Mouse (Mus musculus): ENCODE data around the gene Dync2h1. TPM values are rescaled to one million over a fixed set of nuclear protein-coding genes. Genes with fewer than 3 reads are reported as not detected.
"Not testable (repeated sequence)": the region's sequence is repeated elsewhere in the genome, so short reads cannot be mapped to it uniquely, and the experiment has no call there.

The Dync2h1 gene
- total and polyA plus RNA-seq, 2 experiments from 2014 or later: 3.7 to 6.4 TPM

DNA sequence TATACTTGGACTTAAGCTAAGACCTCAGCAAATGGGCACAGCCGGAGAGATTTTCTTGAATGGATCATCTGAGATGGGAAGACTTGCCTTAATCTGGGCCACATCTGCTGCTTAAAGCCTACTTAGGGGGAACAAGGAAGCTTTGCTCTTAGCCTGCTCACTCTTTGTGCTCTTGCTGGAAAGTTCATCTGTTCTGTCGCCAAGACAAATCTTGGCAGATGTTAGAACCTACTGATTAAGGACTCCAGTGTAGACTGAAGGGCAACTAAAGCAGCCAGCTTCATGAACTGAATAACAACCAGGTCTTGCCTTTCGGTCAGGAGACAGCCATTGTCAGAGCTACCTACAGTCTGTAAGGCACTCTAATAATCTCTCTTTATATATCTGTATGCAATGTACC lies 198.1 kb downstream of the Dync2h1 start:
- Histone ChIP-seq H3K36me3 (replicated peaks; ENCODE audit: control insufficient read depth, insufficient read depth, low read length) (no peaks in the 10 kb centered on the region), H3K4me3 (ENCODE audit: low read depth, low read length) (no peak overlapping the region), H3K9me3 (replicated peaks; ENCODE audit: control insufficient read depth, low read length) (no peaks in the 10 kb centered on the region), H3K9ac (replicated peaks; ENCODE audit: low read depth, low read length) (no peak overlapping the region), H3K4me2 (ENCODE audit: low read depth, low read length) (no peak overlapping the region), H3K27ac (ENCODE audit: low read depth) (no peak overlapping the region), H3K4me1 (ENCODE audit: control insufficient read depth, insufficient read depth) (no peaks in the 10 kb centered on the region), H3K27me3 (ENCODE audit: control insufficient read depth, insufficient read depth, low read length) (no peaks in the 10 kb centered on the region)
- ATAC-seq (ENCODE audit: insufficient read depth, low read depth): no peak
- WGBS: 81% methylated on average over 3 of the region's 3 CpGs
- no peak for DNase-seq (ENCODE audit: low spot score)
- no peak for TF ChIP-seq EP300 (IDR thresholded peaks at IDR 0.05; ENCODE audit: low read depth)
- no peak for TF ChIP-seq CTCF (IDR thresholded peaks at IDR 0.05; ENCODE audit: low read depth)

DNA sequence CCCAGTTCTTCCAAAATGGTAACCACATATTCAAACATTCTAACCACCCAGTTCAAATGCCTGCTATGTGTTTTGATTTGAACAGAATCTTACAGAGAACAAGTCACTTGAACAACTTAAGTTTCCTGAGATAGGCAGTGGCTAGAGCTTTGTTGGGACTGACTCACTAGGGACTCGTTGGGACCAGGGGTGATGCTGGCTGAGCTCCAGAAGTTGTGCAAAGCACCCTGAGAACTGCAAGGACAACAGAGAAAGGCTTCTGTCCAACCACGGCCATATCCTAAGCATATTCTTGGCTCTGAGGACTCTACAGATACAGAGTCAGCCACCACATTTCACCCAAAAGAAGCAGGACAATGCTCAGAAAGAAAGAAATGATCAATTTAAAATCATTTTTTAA lies 215.1 kb downstream of the Dync2h1 start:
- WGBS: 37% methylated on average over 2 of the region's 2 CpGs
- Histone ChIP-seq H3K9me3 (replicated peaks; ENCODE audit: control insufficient read depth, low read length) (no peaks in the 10 kb centered on the region), H3K9ac (replicated peaks; ENCODE audit: low read depth, low read length) (no peak overlapping the region), H3K4me3 (ENCODE audit: low read depth, low read length) (no peak overlapping the region), H3K27ac (ENCODE audit: low read depth) (no peak overlapping the region), H3K4me1 (ENCODE audit: control insufficient read depth, insufficient read depth) (no peaks in the 10 kb centered on the region), H3K27me3 (ENCODE audit: control insufficient read depth, insufficient read depth, low read length) (no peaks in the 10 kb centered on the region), H3K36me3 (replicated peaks; ENCODE audit: control insufficient read depth, insufficient read depth, low read length) (no peaks in the 10 kb centered on the region), H3K4me2 (ENCODE audit: low read depth, low read length) (no peak overlapping the region)
- TF ChIP-seq CTCF (IDR thresholded peaks at IDR 0.05; ENCODE audit: low read depth): no peak
- TF ChIP-seq EP300 (IDR thresholded peaks at IDR 0.05; ENCODE audit: low read depth): no peak
- DNase-seq (ENCODE audit: low spot score) (no peak), ATAC-seq (ENCODE audit: insufficient read depth, low read depth) (no peak)

DNA sequence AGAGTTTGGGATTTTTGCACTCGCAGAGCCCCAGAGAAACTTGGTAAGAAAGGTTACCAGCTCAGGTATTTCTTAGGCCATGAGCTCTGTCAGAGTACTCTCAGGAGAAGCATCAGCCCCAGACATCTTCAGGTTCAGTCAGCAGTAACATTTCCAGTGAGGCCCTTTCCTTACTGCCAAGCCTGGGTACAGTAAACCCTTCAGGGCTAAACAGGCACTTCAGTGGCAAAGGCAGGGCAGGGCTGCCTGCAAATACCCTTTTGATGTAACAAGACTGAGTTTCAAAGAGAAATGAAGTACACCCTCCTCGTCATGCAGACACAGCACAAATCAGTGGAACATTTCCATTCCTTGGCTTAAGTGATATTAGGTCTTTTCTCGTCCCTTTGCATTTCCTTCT lies 219.2 kb downstream of the Dync2h1 start:
- Histone ChIP-seq H3K36me3 (replicated peaks; ENCODE audit: control insufficient read depth, insufficient read depth, low read length) (no peaks in the 10 kb centered on the region), H3K9ac (replicated peaks; ENCODE audit: low read depth, low read length) (no peak overlapping the region), H3K4me2 (ENCODE audit: low read depth, low read length) (no peak overlapping the region), H3K27ac (ENCODE audit: low read depth) (no peak overlapping the region), H3K4me1 (ENCODE audit: control insufficient read depth, insufficient read depth) (no peaks in the 10 kb centered on the region), H3K4me3 (ENCODE audit: low read depth, low read length) (no peak overlapping the region), H3K9me3 (replicated peaks; ENCODE audit: control insufficient read depth, low read length) (no peaks in the 10 kb centered on the region), H3K27me3 (ENCODE audit: control insufficient read depth, insufficient read depth, low read length) (no peaks in the 10 kb centered on the region)
- 87% methylated on average over 3 of the region's 3 CpGs for WGBS
- DNase-seq (ENCODE audit: low spot score) (no peak), ATAC-seq (ENCODE audit: insufficient read depth, low read depth) (no peak)
- no peak for TF ChIP-seq EP300 (IDR thresholded peaks at IDR 0.05; ENCODE audit: low read depth)
- TF ChIP-seq CTCF (IDR thresholded peaks at IDR 0.05; ENCODE audit: low read depth): no peak

DNA sequence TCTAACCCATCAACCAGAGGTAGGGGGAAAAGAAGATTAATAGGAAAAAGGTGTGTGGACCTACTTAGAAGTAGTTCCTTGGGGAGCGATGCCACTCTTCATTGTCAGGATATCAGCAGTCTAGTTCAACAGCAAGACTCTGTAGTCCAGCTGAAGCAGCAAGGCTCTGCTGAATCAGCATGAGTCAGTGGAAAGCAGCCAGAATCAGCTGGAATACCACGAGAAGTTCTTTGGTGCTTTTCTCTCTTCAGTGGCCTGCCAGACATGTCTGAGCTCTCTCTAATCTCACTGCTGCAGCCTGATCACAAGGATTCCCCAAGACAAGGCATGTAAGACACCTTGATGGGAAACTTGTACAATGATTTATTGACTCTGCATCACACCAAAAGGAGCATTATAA lies 225.9 kb downstream of the Dync2h1 start:
- Histone ChIP-seq H3K9me3 (replicated peaks; ENCODE audit: control insufficient read depth, low read length) (no peaks in the 10 kb centered on the region), H3K4me2 (ENCODE audit: low read depth, low read length) (no peak overlapping the region), H3K9ac (replicated peaks; ENCODE audit: low read depth, low read length) (no peak overlapping the region), H3K27ac (ENCODE audit: low read depth) (no peak overlapping the region), H3K4me3 (ENCODE audit: low read depth, low read length) (no peak overlapping the region), H3K27me3 (ENCODE audit: control insufficient read depth, insufficient read depth, low read length) (no peaks in the 10 kb centered on the region), H3K4me1 (ENCODE audit: control insufficient read depth, insufficient read depth) (no peaks in the 10 kb centered on the region), H3K36me3 (replicated peaks; ENCODE audit: control insufficient read depth, insufficient read depth, low read length) (no peaks in the 10 kb centered on the region)
- ATAC-seq (ENCODE audit: insufficient read depth, low read depth): no peak
- 58% methylated on average over 2 of the region's 2 CpGs for WGBS
- TF ChIP-seq CTCF (IDR thresholded peaks at IDR 0.05; ENCODE audit: low read depth): no peak
- TF ChIP-seq EP300 (IDR thresholded peaks at IDR 0.05; ENCODE audit: low read depth): no peak
- no peak for DNase-seq (ENCODE audit: low spot score)

DNA sequence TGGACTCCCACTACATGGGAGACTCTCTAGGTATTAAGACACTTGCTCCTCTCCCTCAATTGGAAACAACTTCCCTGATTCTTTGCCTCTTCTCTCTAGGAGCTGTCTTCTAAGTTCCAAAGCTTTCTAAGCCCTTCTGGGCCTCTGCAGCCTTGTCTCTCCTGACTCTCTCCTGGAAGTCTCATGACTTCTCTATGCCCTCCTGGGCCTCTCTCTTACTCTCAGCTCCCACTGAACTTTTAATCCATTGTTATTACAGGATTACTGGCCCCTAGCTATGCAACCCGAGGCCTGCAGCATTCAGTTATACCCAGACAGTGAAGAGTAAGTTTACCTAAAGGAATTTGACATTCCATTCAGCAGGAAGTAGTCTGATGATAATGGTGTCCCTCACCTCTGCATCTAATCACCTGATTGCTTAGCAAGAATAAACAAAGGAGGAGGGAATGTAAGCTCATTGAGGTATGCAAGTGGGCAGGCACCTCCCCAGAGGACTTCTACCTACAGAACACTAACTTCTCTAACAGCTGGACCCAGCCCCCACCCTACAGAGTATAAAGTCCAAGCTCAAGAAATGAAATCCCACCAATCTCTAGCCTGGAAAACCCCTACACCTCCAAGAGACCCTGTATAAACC lies 256.7 kb downstream of the Dync2h1 start:
- 41% methylated on average over 1 of the region's 1 CpGs for WGBS
- ATAC-seq (ENCODE audit: insufficient read depth, low read depth): no peak
- no peak overlapping the region for H3K4me2 ChIP-seq (ENCODE audit: low read depth, low read length)
- no peak overlapping the region for H3K4me3 ChIP-seq (ENCODE audit: low read depth, low read length)
- H3K4me1 ChIP-seq (ENCODE audit: control insufficient read depth, insufficient read depth): no peaks in the 10 kb centered on the region
- H3K9me3 ChIP-seq (replicated peaks; ENCODE audit: control insufficient read depth, low read length): no peaks in the 10 kb centered on the region
- H3K27me3 ChIP-seq (ENCODE audit: control insufficient read depth, insufficient read depth, low read length): no peaks in the 10 kb centered on the region
- no peak overlapping the region for H3K9ac ChIP-seq (replicated peaks; ENCODE audit: low read depth, low read length)
- no peaks in the 10 kb centered on the region for H3K36me3 ChIP-seq (replicated peaks; ENCODE audit: control insufficient read depth, insufficient read depth, low read length)
- TF ChIP-seq EP300 (IDR thresholded peaks at IDR 0.05; ENCODE audit: low read depth): no peak
- no peak for TF ChIP-seq CTCF (IDR thresholded peaks at IDR 0.05; ENCODE audit: low read depth)
- DNase-seq (ENCODE audit: low spot score): no peak
- no peak overlapping the region for H3K27ac ChIP-seq (ENCODE audit: low read depth)

DNA sequence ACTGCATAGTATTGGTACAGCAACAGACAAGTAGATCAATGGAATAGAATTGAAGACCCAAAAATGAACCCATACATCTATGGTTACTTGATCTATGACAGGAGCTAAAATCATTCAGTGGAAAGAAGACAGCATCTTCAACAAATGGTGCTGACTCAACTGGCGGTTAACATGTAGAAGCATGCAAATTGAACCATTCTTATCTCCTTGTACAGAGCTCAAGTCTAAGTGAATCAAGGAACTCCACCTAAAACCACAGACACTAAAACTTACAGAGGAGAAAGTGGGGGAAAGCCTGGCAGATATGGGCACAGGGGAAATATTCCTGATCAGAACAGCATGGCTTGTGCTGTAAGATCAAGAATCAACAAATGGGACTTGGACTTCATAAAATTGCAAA lies 270.8 kb downstream of the Dync2h1 start:
- no peak overlapping the region for H3K9ac ChIP-seq (replicated peaks; ENCODE audit: low read depth, low read length)
- no peak for DNase-seq (ENCODE audit: low spot score)
- H3K36me3 ChIP-seq (replicated peaks; ENCODE audit: control insufficient read depth, insufficient read depth, low read length): no peaks in the 10 kb centered on the region
- no peaks in the 10 kb centered on the region for H3K27me3 ChIP-seq (ENCODE audit: control insufficient read depth, insufficient read depth, low read length)
- ATAC-seq (ENCODE audit: insufficient read depth, low read depth): no peak
- no peak for TF ChIP-seq CTCF (IDR thresholded peaks at IDR 0.05; ENCODE audit: low read depth)
- no peak for TF ChIP-seq EP300 (IDR thresholded peaks at IDR 0.05; ENCODE audit: low read depth)
- WGBS: 91% methylated on average over 1 of the region's 1 CpGs
- H3K4me2 ChIP-seq (ENCODE audit: low read depth, low read length): no peak overlapping the region
- H3K4me1 ChIP-seq (ENCODE audit: control insufficient read depth, insufficient read depth): no peaks in the 10 kb centered on the region
- H3K4me3 ChIP-seq (ENCODE audit: low read depth, low read length): no peak overlapping the region
- no peaks in the 10 kb centered on the region for H3K9me3 ChIP-seq (replicated peaks; ENCODE audit: control insufficient read depth, low read length)
- no peak overlapping the region for H3K27ac ChIP-seq (ENCODE audit: low read depth)

DNA sequence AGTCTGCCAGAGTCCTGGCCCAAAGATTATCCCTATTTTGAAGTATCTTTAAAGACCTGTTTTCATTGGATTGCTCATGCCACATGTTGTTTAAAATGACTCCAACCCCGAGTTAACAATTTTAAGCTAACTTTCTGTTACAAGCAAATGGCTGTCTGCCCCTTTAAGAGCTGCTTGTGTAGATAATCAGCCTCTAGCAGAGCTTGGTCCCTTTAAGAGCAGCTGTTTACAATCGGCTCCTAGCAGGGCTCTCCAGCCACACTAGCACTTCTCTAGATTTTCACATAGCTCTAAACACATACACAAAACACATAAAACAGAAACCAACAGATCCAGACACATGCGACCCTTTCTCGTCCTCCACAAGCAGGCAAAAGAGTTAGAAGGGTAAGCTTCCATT lies 273.7 kb downstream of the Dync2h1 start:
- not testable (repeated sequence) for DNase-seq (ENCODE audit: low spot score); H3K27ac ChIP-seq (ENCODE audit: low read depth); H3K4me3 ChIP-seq (ENCODE audit: low read depth, low read length); H3K27me3 ChIP-seq (ENCODE audit: control insufficient read depth, insufficient read depth, low read length); H3K9me3 ChIP-seq (replicated peaks; ENCODE audit: control insufficient read depth, low read length); H3K9ac ChIP-seq (replicated peaks; ENCODE audit: low read depth, low read length); ATAC-seq (ENCODE audit: insufficient read depth, low read depth); H3K4me1 ChIP-seq (ENCODE audit: control insufficient read depth, insufficient read depth); H3K36me3 ChIP-seq (replicated peaks; ENCODE audit: control insufficient read depth, insufficient read depth, low read length); H3K4me2 ChIP-seq (ENCODE audit: low read depth, low read length)
- WGBS: 40% methylated on average over 4 of the region's 4 CpGs

All from heart, postnatal 0 days (tissue).